Mouse (Mus musculus) CH12.LX (cell line): ENCODE measurements around the gene Med20.
A peak's percentile ranks its signal among the peaks of the same experiment; 100 is the strongest.

Experiments
- CHD1 ChIP-seq: IDR thresholded peaks from 2 replicates; pipeline ENCODE4 v1.6.1; 2012; ENCODE audit warnings: low read depth, low read length, improper control_type of control experiment, inconsistent platforms
- CHD2 ChIP-seq: IDR thresholded peaks from 2 replicates; pipeline ENCODE4 v1.6.1; 2011; ENCODE audit warnings: low read length, improper control_type of control experiment
- CTCF ChIP-seq, 2 experiments: IDR thresholded peaks in 1 of 2; conservative IDR thresholded peaks in 1 of 2; 2 replicates each; pipeline ENCODE4 v1.5.1; 2011 to 2012; ENCODE audit warnings: low read depth in 2 of 2, low read length in 2 of 2, improper control_type of control experiment in 1 of 2, inconsistent platforms in 1 of 2, mild to moderate bottlenecking in 1 of 2, moderate library complexity in 1 of 2
- NELFE ChIP-seq: IDR thresholded peaks from 2 replicates; pipeline ENCODE4 v1.6.1; 2011; ENCODE audit warnings: low read depth, low read length, improper control_type of control experiment
- NRF1 ChIP-seq: IDR thresholded peaks from 2 replicates; pipeline ENCODE4 v1.6.1; 2014; ENCODE audit warnings: low read depth, mild to moderate bottlenecking, inconsistent platforms, low read length, improper control_type of control experiment, moderate library complexity
- PAX5 ChIP-seq: IDR thresholded peaks from 2 replicates; pipeline ENCODE4 v1.6.1; 2012; ENCODE audit warnings: low read length, inconsistent platforms, mixed read lengths
- POLR2AphosphoS2 ChIP-seq: IDR thresholded peaks from 2 replicates; pipeline ENCODE4 v1.6.1; 2011; ENCODE audit warnings: low read depth, low read length, improper control_type of control experiment
- USF1 ChIP-seq: IDR thresholded peaks from 2 replicates; pipeline ENCODE4 v1.6.1; 2014; ENCODE audit warnings: low read depth, mild to moderate bottlenecking, inconsistent platforms, low read length, improper control_type of control experiment
- USF2 ChIP-seq: conservative IDR thresholded peaks from 2 replicates; pipeline ENCODE4 v1.6.1; 2011; ENCODE audit warnings: low read depth, low read length, improper control_type of control experiment
- ZC3H11A ChIP-seq: IDR thresholded peaks from 2 replicates; pipeline ENCODE4 v1.6.1; 2012; ENCODE audit warnings: low read depth, mild to moderate bottlenecking, inconsistent platforms, low read length, improper control_type of control experiment

DNA sequence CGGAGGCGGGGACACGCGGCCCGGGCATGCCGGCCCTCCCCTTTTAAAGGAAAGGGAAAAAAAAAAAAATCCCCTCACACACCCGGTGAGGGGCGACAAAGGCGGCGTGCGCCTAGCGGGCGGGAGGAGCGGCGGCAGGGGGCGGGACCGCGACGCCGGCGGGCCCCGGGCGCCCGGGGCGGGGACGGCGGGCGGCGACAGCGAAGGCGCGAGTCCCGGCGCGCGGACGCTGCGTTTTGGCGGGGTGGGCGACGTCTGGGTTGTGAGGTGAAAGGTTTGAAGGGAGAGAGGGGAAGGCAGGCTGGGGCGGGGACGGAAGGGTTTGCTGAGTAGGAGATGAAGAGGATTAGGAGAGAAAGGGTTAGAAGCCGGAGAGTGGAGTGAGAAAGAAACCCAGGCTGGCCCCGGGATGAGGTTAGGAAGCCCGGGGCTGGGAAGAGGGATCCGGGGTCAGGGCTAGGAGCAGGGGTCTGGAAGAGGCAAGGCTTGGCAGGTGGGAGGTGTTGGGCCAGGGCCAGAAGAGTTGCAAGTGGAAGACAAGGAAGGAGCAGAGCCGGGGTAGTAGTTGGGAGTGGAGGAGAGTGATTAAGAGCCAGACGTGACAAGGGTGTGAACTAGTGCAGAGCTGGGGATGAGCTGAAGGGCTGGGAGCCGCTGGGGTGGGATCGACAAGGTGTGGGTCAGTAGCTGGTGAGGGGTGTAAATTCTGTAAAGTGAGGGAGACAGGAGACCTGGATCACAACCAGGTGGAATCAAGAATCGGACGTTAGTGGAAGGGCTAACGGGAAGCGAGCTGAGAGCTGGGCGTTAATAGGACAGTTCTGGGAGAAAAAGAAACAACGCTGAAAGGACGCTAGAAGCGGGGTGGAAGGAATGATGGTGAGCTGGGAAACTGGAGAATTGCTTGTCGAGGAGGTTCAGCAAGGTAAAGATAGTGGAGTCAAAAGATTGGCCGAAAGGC is 18.6 kb downstream of the Med20 start:
- no peak for TF ChIP-seq ZC3H11A
- TF ChIP-seq CTCF (conservative IDR thresholded peaks at IDR 0.05 in 1 of 2, IDR thresholded peaks at IDR 0.05 in 1 of 2; ENCODE audit: low read depth in 2 of 2, low read length in 2 of 2): no peak
- TF ChIP-seq NELFE: no peak
- peak; percentile 7; the same call in 1 of the 2 replicates for TF ChIP-seq POLR2AphosphoS2
- TF ChIP-seq USF2: no peak
- TF ChIP-seq CHD1: no peak
- TF ChIP-seq PAX5: no peak
- no peak for TF ChIP-seq USF1
- no peak for TF ChIP-seq CHD2
- TF ChIP-seq NRF1: no peak; the same call in 1 of the 2 replicates
